Mouse (Mus musculus): ENCODE measurements around the gene Smarcc2. TPM values are rescaled to one million over a fixed set of nuclear protein-coding genes. Genes with fewer than 3 reads are reported as not detected.

The Smarcc2 gene
- polyA plus RNA-seq (2012; rRNA removed) = 91.5 and 97.0 TPM in 2 replicates

DNA sequence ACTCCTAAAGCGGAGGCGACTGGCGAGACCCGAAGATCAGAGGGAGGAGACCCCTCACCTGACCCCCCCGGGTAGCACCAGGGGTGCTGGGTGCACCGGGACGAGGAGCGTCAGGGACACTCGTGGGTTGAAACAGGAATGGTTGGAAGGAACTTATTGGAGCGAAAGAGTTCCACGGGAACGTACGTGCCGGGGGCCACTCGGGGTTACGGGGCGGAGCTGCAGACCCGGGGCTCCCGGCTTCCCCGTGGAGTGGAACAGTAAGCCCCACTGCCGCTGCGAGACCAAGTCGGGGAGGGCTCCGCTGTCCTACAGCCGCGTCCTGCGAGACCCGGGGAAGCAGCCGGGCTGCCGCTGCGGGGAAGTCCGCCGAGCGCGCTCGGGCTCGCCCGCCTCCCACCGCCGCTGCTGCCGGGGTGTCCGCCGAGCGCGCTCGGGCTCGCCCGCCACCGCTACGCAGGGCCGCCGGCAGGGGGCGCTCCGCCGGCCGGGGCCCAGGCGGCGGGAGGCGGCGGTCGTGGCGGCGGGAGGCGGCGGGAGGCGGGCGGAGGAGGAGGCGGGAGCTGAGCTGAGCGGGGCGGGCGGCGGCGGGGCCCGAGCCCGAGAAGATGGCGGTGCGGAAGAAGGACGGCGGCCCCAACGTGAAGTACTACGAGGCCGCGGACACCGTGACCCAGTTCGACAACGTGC, at the start of gene Smarcc2:
Gene Smarcc2, plus strand, starts transcription at position 530 of the 690 bp plus-strand sequence.
- peak; percentile 85 for DNase-seq (ENCODE audit: low spot score)

DNA sequence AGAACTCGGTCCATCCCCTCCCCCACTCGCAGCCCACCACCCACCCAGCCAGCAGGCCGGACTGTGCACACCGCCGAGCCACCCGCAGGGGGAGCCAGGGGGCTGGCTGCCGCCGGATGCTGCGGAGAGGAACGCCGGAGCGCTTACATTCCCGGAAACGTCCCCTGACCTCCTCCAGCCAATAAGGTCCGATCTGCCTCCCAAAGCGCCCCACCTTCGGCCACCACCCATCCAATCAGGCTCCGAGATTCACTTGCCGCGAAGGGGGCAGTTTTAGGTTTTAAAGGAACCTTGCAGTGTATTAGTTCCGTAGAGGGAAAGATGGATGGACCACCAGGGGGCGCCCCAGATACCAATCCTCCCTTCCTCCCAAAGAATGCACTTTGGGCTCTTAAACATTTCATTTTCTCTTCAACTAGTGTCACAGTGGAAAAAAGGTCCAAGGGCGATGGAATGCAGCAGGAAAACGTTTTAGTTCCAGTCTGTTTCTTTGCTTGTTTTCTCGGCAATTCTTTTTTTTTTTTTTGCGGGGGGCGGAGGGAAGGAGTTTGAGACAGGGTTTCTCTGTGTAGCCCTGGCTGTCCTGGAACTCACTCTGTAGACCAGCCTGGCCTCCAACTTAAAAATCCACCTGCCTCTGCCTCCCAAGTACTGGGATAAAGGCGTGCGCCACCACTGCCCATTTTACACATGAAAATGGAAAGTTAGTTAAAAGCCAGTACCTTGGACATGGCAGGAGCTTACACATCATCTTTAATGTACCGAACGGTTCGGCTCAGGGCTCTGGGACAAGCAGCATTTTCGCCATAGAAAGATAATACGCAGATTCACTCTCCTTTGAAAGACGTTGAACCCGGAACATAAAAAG, 49.1 kb upstream of the Smarcc2 start:
- peak; percentile 87 for DNase-seq (ENCODE audit: low spot score)

DNA sequence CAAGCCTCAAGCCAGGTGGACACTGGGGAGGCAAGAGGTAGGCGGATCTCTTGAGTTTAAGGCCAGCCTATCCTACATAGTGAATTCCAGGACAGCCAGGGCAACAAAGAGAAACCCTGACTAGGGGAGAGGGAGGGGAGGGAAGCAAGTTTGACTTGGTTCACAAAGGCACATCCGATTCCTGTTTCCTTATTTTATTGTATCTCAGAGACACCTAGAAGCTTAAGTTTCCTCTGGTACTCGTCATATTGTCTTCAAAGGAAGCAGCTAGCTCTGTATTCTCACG, 48.5 kb upstream of the Smarcc2 start:
- no peak for DNase-seq (ENCODE audit: low spot score)

DNA sequence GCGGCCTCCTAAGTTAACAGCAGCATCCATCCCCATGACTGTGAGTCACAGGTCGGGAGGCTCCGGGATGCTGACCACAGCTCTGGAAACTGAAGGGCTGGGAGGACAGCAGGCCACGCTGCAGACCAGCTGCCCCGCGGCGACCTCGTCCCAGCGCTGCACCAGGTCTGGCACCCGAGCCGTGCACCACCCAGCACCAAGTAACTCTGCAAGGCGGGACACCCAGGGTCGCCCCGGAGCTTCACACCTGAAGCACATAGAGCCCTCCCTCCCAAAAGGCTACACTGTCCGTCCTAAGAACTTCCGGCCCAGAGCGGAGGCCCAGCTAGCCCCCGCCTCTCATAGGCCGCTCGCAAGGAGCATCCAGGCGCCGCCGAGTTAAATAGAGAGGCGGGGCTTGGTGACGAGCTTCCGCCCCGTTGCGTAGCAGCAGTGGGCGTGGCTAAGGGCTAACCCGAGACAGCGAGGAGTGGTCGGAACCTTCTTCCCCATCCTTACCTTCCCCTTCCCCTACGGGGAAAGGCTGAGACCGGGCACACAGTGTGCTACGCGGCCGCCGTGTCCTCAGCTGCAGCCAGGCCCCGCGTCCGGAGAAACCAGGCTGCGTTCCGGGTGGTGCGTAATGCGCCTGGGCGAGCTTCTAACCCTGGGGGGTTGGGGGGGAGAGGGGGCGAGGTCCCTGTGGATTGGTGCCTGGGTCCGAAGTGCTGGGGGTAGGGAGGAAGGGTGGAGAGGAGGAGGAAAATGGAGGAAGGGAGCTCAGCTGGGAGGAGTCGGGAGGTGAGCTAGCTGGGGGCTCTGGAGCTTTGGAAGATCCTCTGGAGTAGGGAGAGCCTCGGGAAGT, 47.6 kb upstream of the Smarcc2 start, which contains the start of the genes Nabp2 and Rnf41:
Gene Nabp2, minus strand, starts transcription at position 282 of the 844 bp plus-strand sequence.
Gene Rnf41, plus strand, starts transcription at position 447 of the 844 bp plus-strand sequence.
- DNase-seq (ENCODE audit: low spot score) = peak; percentile 88

DNA sequence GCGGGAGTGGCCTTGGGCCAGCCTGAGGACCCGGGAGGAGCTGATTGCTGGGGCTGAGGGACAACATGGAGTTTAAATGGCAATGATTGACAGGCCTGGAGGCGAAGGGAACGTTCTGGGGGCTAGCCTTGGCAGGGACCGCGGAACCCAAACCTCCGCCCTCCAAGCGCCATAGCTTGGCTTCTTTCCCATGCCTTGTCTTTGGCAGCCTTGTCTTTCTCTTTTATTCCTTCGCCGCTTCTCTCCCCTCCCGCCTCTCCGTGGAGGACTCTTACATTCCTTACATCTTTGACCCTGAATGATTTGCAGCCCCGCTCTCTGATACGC, 47.0 kb upstream of the Smarcc2 start:
- DNase-seq (ENCODE audit: low spot score) = no peak

DNA sequence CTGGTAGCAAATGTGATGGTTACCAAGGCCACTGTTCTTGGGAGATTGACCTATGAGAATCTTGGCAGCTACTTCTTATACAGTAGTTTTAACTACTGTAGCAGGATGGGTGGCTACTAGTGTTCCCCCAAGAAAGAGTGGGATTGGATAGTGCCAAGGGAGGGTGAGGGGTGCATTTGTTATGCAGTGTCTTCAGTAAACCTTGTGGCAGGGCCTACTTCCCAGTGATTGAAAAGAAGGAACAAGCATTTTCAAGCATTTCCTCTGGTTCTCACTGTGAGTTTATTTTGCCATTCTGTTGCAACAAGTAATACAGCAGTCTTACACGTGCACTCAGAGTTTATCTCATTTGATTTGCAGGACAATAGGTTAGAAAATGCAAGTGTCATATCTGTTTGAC, 46.5 kb upstream of the Smarcc2 start:
- DNase-seq (ENCODE audit: low spot score) = no peak

DNA sequence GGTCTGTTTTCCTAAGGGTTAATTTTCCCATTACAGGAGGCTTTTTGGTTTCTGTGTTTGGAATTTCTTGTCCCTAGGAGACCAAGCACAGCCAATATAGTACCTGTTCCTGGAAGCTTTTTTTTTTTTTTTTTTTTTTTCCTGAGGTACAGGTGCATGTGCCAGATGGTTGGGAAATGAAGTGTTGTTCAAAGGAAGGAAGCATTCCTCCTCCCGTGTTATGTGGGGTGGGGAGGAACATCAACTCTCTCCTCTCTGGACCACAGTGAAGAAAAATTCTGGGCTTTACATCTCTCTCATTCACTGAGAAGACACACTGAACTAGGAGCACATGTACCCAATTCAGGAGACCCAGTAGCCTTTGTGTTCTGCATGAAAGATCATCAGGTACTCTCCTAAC, 46.0 kb upstream of the Smarcc2 start:
- DNase-seq (ENCODE audit: low spot score) = no peak

DNA sequence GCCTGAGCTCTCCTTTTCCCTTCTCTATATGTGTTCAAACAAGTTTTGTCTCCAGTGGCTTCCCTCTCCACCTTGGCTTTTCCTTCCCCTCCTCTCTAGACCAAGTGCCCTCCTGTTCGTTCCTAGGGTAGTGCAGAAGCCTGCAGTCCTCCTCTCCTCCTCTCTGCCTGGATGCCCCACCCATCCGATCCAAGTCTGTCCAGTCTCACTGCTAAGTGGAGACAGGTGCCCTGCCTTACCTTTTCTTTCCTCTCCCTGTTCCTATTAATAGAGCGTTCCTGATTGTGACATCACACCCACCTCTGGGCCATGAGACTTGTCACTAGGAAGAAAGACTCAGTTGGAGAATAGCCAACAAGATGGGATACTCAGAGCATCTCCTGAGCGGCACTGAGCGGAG, 44.2 kb upstream of the Smarcc2 start:
- DNase-seq (ENCODE audit: low spot score) = no peak

DNA sequence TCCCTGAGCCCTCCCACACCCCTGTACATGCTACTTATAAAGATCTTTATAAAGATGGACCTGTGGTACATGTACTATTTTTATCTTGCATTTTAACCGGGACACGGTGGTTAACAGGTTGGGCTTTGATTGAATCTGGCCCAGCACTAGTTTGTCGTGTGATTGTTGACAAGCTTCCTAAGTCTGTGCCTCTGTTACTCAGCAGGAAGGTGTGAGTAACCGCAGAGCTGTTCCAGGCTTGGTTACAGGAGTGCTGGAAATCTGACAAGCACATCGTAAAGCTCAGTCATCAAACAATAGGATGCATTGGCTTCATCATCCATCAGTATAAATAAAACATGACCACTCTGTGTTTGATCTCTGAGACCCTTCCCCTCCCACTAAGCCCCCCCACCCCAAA, 36.6 kb upstream of the Smarcc2 start:
- no peak for DNase-seq (ENCODE audit: low spot score)

DNA sequence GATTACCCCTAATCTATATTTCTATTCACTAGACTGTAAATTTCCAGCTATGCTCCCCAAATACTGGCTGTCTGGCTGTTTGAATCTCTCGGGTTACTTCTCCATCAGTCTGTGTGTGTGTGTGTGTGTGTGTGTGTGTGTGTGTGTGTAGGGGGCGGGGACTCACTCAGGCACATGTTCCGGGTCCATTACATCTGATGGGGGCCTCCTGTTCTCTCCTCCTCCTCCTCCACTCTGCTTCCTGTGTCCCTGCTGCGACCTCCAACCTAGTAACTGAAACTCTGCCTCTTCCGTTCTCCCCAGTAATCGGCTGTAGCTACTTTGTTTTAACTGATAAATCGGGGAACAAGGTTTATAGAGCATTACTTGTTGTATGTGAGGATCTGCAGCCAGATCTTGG, 34.4 kb upstream of the Smarcc2 start:
- no peak for DNase-seq (ENCODE audit: low spot score)

DNA sequence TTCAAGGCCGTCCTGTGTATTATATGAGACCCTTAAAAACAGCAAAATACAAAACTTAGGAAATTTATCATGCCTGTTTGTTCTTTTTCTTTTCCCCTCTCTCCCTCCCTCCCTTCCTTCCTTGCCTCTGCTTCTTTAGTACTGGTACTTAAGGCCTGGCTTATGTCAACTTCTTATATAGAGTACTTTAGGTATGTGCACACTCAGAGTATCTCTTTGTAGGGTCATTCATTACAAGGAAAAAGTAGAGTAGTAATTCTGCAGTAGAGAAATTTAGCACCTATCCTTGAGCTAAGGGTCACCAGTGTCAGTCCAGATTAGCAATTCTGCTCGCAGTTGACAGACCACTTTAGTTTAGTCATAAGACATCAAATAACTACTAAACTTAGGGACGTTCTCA, 33.8 kb upstream of the Smarcc2 start:
- no peak for DNase-seq (ENCODE audit: low spot score)

DNA sequence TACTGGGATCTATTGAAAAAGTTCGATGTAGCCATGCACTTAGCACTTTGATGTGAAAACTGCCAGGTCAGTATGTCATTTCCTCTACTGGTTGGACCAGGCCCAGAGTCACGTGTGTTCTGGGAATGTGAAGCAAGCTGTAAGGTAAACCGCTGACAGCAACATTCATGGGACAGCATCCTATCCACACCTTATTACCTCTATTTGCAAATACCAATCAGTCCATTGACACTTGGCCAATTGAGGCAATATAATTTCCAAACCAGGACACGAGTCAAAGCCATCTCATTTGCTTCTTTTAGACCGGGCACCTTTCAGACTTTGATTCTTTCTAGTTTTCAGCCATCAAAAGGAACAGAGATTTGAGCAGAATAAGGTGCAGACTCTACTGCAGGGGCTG, 30.0 kb upstream of the Smarcc2 start:
- no peak for DNase-seq (ENCODE audit: low spot score)

DNA sequence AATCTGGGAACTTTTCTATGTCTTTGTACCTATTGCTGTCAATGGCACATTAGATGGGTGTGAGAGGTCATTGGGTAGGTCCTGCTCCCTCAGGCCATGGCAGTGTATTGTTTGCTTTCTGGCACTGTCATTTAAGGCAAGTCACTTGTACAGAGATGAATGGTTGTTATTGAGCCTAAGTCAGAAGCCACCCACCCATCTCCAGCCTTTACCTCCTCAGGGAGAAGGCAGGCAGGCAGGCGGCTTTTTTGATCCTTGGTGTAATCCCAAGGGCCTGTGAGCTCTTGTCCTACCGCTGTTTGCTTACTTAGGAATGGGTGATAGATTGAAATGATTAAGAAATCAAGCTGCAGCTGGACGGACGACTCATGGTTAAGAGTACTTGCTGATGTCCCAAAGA, 29.6 kb upstream of the Smarcc2 start:
- DNase-seq (ENCODE audit: low spot score) = no peak

DNA sequence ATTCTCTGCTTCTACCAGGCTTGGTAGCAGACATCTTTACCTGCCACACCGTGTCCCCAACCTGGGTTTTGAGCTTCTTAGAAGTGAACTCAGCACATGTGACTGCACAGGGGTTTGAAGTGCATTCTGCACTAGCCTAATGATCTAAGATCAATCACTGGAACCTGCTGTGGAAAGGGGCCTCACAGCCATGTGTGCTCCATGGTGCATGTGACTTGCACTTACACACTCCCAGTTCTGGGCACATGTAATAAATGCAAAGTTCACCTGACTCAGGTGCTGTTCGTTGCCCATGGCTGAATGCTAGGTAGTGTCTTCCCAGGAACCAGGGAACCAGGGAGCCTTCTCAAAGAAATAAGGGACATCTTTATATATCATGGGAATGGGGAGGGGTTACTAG, 25.6 kb upstream of the Smarcc2 start:
- DNase-seq (ENCODE audit: low spot score) = no peak

DNA sequence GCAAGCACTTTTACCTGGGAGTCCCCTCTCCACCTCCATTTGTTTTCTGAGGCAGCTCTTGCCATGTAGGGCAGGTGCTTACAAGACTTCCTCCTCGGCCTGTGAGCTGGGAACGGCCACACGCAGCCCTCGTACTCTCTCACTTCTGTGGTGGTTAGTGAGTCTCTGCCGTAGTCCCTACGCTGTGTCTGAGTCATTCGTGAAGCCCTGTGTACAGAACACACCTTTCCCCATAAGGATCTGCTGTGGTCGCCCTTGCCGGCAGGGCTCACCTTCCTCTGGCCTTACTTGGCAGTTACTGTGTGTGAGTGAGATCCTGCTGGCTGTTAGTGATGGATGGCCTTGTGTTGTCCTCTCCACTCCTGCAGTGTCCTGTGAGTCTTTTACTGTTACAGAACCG, 24.4 kb upstream of the Smarcc2 start:
- DNase-seq (ENCODE audit: low spot score) = no peak

DNA sequence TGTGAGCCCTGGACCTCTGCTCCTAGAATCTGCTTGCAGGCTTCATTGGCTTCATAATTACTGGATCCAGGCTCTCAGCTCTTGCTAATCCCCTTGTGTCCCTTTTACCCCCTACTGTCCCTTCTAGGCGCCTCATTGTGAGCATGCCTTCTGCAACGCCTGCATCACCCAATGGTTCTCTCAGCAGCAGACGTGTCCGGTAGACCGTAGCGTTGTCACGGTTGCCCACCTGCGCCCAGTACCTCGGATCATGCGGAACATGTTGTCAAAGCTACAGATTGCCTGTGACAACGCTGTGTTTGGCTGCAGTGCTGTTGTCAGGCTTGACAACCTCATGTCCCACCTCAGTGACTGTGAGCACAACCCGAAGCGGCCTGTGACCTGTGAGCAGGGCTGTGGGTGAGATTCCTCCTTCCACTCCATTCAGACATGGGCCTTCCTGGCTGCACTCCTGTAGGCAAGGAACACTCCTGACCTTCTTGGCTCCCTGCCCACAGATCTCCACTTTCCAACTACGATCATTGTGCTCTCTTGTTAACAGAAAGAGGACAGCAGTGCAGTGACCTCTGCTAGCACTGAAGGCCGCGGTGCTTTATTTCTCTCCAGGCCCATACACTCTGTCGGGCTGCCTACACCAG, 23.7 kb upstream of the Smarcc2 start:
- no peak for DNase-seq (ENCODE audit: low spot score)

DNA sequence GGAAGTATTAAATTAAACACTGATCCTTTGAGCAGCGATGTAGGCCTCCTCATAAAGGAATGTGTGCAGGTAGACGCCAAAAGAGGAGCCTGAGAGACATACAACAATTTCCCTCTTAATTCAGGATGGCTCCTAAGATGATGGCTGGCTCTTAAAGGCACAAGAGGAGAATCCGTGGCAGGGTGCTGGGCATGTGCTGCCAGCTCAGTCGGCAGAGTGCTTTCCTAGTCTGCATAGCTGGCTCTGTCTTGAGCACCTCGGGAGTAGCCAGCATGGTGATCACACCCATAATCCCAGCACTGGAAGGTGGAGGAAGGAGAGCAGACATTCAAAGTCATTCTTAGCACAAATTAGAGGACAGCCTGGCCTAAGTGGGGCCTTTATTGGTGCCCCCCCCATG, 23.2 kb upstream of the Smarcc2 start:
- no peak for DNase-seq (ENCODE audit: low spot score)

DNA sequence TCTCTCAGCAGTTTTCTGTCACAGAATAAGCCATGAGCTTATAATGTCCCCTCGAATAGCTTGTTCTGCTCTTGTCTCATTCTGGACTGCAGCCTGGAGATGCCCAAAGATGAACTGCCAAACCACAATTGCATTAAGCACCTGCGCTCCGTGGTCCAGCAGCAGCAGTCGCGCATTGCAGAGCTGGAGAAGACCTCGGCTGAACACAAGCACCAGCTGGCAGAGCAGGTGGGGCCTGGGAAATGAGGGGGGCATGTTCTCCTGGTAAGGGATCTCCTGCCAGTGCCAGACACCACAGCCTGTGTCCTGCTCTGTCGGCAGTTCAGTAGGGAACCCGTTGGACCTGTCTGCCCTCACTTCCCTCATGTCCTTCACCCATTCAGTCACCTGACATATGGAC, 22.7 kb upstream of the Smarcc2 start:
- DNase-seq (ENCODE audit: low spot score) = no peak

DNA sequence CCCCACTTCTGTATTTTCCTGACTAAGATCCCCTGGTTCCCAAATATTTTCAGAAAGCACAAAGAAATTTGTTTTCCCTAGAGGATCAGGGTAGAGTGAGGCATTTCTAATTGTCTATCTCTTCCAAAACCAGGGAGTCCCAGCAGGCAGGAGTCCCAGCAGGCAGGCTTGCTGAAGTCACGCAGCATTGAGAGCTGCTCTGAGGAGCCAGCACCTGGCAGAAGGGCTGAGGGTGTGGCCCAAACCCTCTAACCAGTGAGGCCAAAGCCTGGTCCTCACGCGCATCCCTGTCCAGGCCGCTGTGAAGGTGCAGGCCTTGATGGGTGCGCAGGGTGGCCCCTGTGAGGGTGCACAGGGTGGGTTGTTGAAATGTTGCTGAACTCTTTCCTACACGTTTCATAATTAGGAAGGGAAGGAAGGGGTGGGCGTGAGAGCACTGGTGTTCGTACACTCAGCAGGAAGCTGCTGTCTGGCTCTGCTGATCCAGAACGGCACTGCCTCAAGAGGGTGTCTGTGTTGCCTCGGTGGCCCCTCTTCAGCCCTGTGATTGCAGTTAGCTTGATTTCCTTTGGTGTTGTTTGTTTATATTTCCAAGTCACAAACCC, 20.3 kb upstream of the Smarcc2 start:
- no peak for DNase-seq (ENCODE audit: low spot score)

DNA sequence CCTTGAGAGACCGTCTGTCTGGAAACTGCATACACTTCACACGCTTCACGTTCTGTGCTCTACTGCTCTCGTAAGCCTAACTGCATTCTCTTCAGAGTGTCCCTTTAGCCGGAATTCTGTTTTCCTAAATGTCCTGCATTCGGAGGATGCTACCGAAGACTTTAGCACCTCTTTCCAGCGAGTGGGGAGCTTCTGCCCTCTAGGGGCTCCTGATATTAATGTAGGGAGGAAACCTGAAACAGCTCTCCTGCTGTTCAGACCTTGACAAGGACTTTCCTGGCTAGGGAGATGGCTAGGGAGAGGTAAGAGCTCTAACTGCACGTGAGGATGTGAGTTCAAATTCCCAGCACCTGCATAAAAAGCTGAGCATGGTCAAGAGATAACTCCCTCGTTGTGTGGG, 18.6 kb upstream of the Smarcc2 start:
- no peak for DNase-seq (ENCODE audit: low spot score)

DNA sequence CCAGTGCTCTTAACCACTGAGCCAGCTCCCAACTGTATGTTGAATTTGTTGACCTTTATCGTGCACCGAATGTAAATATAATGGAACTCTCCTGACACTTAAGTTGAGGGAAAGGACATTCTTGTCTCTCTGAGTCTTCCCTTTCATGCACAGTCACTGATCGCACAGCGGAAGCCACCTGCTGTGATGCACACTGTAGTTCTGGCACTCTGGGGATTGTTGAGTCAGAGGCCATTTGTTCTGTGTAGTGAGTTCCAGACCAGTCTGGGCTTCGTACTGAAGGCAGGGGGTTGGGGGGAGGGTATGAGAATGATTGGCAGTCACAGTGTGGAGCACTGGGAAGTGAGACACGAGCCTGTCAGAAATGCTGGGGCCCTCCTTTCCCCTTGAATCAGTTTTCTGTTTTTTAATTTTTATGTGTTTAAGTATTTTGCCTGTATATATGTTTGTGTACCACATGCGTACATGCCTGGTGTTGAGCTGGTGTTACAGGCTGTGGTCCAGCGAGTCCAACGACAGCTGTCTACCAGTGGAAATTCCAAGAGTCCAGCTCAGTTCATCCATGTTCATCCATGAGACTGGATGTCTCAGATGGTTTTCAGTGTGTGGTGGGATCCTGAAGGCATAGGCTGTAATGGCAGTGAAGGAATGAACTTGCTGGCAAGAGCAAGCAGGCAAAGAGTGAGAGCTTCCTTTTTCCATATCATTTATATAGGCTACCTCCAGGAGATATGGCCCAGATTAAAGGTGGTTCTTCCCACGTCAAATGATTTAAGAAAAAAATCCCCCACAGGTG, 17.5 kb upstream of the Smarcc2 start:
- DNase-seq (ENCODE audit: low spot score) = no peak

Data from urinary bladder, adult 2 months (tissue).